Mouse (Mus musculus) bone marrow, adult 2 months (tissue): Measurements from ENCODE around the gene Mettl25.

Experiments
- CTCF ChIP-seq: fragments of 200-500 bp; IDR thresholded peaks from 2 replicates; pipeline ENCODE4 v1.5.1; 2011; ENCODE audit warnings: low read length, control low read depth; ENCODE audit not compliant: control insufficient read depth, insufficient read depth
- POLR2A ChIP-seq: fragments of 200-500 bp; IDR thresholded peaks from 2 replicates; pipeline ENCODE4 v1.6.1; 2011; ENCODE audit warnings: low read depth, mild to moderate bottlenecking, control low read depth, low read length, borderline replicate concordance; ENCODE audit not compliant: control insufficient read depth

DNA sequence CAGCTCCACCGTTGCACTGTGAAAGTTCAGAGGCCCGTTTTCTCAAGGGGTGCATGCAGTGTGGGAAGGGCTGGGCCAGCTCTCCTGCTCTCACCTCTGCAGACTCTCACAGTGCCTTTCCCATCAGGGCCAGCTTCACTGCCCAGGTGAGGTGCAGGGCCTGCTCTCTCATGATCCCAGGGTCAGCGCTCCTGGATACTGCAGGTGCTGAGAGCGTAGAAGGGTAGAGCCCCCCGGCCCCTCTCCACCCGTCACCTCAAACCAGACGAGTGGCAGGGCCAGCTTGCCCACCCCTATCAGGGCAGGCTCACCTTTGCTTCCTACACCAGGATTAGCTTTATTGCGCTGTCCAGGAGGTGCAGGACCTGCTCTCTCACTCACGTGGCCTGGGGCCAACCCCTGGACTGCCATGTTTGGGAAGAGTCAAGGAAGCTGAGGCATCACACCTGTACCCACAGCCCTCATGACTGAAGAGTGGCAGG, 68.3 kb downstream of the Mettl25 start:
- no peak for TF ChIP-seq CTCF
- no peak for TF ChIP-seq POLR2A
